In the genomic region with DNA sequence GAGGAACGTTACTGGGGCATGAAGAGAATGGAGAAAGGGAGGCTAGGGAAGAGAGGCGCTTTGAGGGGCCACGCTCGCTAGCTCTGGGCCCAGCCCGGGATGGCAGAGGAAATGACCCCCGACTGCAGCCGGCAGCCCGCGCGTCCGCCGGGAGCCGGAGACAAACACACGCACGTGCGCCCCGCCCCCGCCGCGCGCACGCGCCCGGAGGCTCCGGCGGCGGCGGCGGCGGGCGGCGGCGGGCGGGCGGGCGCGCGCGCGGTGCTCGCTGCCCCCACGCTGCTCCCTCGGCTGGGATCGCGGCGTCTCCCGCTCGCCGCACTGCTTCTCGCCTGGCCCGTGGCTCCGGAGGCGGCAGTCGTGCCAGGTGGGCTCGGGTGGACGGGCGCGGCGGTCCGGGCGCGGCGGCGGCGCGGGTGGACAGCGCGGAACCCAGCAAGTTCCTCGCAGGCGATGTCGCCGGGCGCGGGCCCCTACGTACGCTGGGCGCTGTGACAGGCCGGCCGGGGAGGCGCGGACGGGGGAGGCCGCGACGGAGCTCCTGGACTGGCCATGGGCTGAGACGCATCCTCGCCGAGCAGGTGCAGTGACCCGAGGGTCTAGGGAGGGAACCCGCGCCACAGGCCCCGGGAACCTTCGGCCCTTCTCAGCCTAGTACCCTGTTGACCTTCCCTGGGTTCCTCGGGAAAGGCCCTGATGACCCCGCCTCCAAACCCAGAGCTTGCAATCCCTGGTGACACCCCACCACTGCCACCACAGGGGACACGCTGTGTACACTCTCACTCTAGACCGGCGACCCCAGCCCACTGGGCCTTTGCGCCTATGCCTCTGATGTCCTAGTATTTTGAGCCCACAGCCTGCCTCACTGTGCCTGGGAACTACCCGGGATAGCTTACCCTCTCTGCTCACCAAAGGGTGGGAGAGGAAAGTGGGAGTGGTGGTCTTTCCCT, we compare ENCODE assay signal across 8 mouse cellular contexts. TPM values are rescaled to one million over a fixed set of nuclear protein-coding genes. Genes with fewer than 3 reads are reported as not detected.
DNase-seq lines count a peak whose midpoint lies in the region; ATAC-seq lines count a peak whose summit lies in the region.

A gene (plus strand): TSS at position 238 of the 950 bp plus-strand sequence.

- H3K9ac ChIP-seq in forebrain, embryonic 16.5 days (replicated peaks; ENCODE audit: low read depth, low read length), result peak within 1 kb of the TSS; percentile 81
- H3K9ac ChIP-seq in hindbrain, embryonic 12.5 days, result peak within 1 kb of the TSS; percentile 80

- intact Hi-C loops in left cerebral cortex, postnatal 36 days (cut with DNase I), result no loop called here

- H3K36me3 ChIP-seq in forebrain, embryonic 16.5 days (ENCODE audit: control insufficient read depth, insufficient read depth), result no peaks in the 10 kb centered on the region
- 0 out of 2 replicates have a peak, but pooled peaks cover 4% of the 10 kb centered on the region for H3K36me3 ChIP-seq in hindbrain, embryonic 12.5 days

- peak; percentile 52 for DNase-seq in right cerebral cortex, postnatal 4 days
- no peak for DNase-seq in right cerebral cortex, postnatal 14 days
- DNase-seq in cerebellum, adult 18-20 months, result peak; percentile 61 to 82
- peak; percentile 72 to 79 for DNase-seq in left cerebral cortex, postnatal 36 days (ENCODE audit: low spot score in 2 of 2)
- DNase-seq in thymus, postnatal 14 days, result peak; percentile 68

- peak within 1 kb of the TSS; percentile 80 for H3K4me2 ChIP-seq in forebrain, embryonic 16.5 days (ENCODE audit: low read length)
- peak within 1 kb of the TSS; percentile 89 for H3K4me2 ChIP-seq in hindbrain, embryonic 12.5 days (replicated peaks)

- no peak within 1 kb of the TSS for H3K27ac ChIP-seq in forebrain, embryonic 16.5 days (ENCODE audit: low read length)
- peak within 1 kb of the TSS; percentile 71; the same call in 1 of the 2 replicates for H3K27ac ChIP-seq in hindbrain, embryonic 12.5 days

- 1% methylated on average over 60 of the region's 100 CpGs for WGBS in forebrain, embryonic 16.5 days
- WGBS in hindbrain, embryonic 12.5 days, result under 1% methylated on average over 53 of the region's 100 CpGs

- H3K4me1 ChIP-seq in forebrain, embryonic 16.5 days (replicated peaks; ENCODE audit: control insufficient read depth, insufficient read depth, low read length), result peaks cover 28% of the 10 kb centered on the region
- H3K4me1 ChIP-seq in hindbrain, embryonic 12.5 days, result peaks cover 34% of the 10 kb centered on the region

- H3K4me3 ChIP-seq in forebrain, embryonic 16.5 days (replicated peaks; ENCODE audit: low read length), result peak within 1 kb of the TSS; percentile 74
- H3K4me3 ChIP-seq in hindbrain, embryonic 12.5 days, result peak within 1 kb of the TSS; percentile 77

- H3K27me3 ChIP-seq in forebrain, embryonic 16.5 days (replicated peaks; ENCODE audit: control insufficient read depth, insufficient read depth, low read length), result no peaks in the 10 kb centered on the region
- H3K27me3 ChIP-seq in hindbrain, embryonic 12.5 days, result peaks cover 16% of the 10 kb centered on the region

- no peaks in the 10 kb centered on the region for H3K9me3 ChIP-seq in forebrain, embryonic 16.5 days (ENCODE audit: control insufficient read depth, low read length)
- H3K9me3 ChIP-seq in hindbrain, embryonic 12.5 days (replicated peaks), result no peaks in the 10 kb centered on the region

- peak; percentile 64 for ATAC-seq in forebrain, embryonic 16.5 days
- ATAC-seq in hindbrain, embryonic 12.5 days (ENCODE audit: low FRiP score), result peak; percentile 81
- ATAC-seq in megakaryocyte progenitor cell, adult 5-6 weeks (replicated peaks; ENCODE audit: poor library complexity), result peak; percentile 41

RNA-seq across cellular contexts. Expression of the gene that starts here (rescaled TPM):
- polyA plus RNA-seq in forebrain, embryonic 16.5 days (2015; fragmentation: Nextera tagmentation; extraction: Ambion mirVana), result 10.1 and 12.0 TPM in 2 replicates
- polyA plus RNA-seq in hindbrain, embryonic 12.5 days (2016; fragmentation: Nextera tagmentation; extraction: Ambion mirVana), result 10.7 and 13.1 TPM in 2 replicates
- 10 to 100 TPM; 71.3 to 78.0 TPM for total RNA-seq in left cerebral cortex, postnatal 36 days (2021)
- total RNA-seq in megakaryocyte progenitor cell, adult 5-6 weeks (2015), result 1.3 and 1.8 TPM in 2 replicates
- total RNA-seq in megakaryocyte progenitor cell, adult 5-6 weeks (2017), result 2.3 and 3.6 TPM in 2 replicates

Comparison
In these comparisons a context has a peak if more than half of its experiments do, and no peak if none do; other contexts are left out.
1. RNA of the gene that starts here (total RNA-seq): 71.3 to 78.0 TPM in left cerebral cortex, postnatal 36 days; 1.3 to 3.6 TPM in megakaryocyte progenitor cell, adult 5-6 weeks; every median in the first group is over 10 times any median in the second.
2. Peak in every context shown above with its lines, with median percentiles within 50 percentile points of each other: ATAC-seq.